Mouse (Mus musculus): Measurements from ENCODE around the gene Cacna2d4.

Cacna2d4 gene

GRCm38 (mm10) chr6:119386821-119387220, 150.5 kb downstream of the Cacna2d4 start:
- DNase-seq (ENCODE audit: low read depth, low spot score), result no peak

- DNase-seq (ENCODE audit: low read depth, low spot score), result peak; percentile 37
Measured at GRCm38 (mm10) chr6:119387801-119388649, 151.7 kb downstream of the Cacna2d4 start.

GRCm38 (mm10) chr6:119388650-119389012, 152.3 kb downstream of the Cacna2d4 start:
- peak; percentile 95 for DNase-seq (ENCODE audit: low read depth, low spot score)

GRCm38 (mm10) chr6:119389089-119389488, 152.8 kb downstream of the Cacna2d4 start:
- DNase-seq (ENCODE audit: low read depth, low spot score), result no peak

- DNase-seq (ENCODE audit: low read depth, low spot score), result no peak
Measured at GRCm38 (mm10) chr6:119390728-119391127, 154.4 kb downstream of the Cacna2d4 start.

GRCm38 (mm10) chr6:119392836-119393235, 156.5 kb downstream of the Cacna2d4 start:
- no peak for DNase-seq (ENCODE audit: low read depth, low spot score)

GRCm38 (mm10) chr6:119395421-119396308, 159.3 kb downstream of the Cacna2d4 start:
- DNase-seq (ENCODE audit: low read depth, low spot score), result no peak

- no peak for DNase-seq (ENCODE audit: low read depth, low spot score)
Measured at GRCm38 (mm10) chr6:119396309-119396634, 159.9 kb downstream of the Cacna2d4 start.

- no peak for DNase-seq (ENCODE audit: low read depth, low spot score)
Measured at GRCm38 (mm10) chr6:119399371-119399770, 163.0 kb downstream of the Cacna2d4 start.

GRCm38 (mm10) chr6:119400649-119401048, 164.3 kb downstream of the Cacna2d4 start:
- DNase-seq (ENCODE audit: low read depth, low spot score), result no peak

GRCm38 (mm10) chr6:119401545-119402304, 165.4 kb downstream of the Cacna2d4 start:
- no peak for DNase-seq (ENCODE audit: low read depth, low spot score)

All from embryo, embryonic 11.5 days (tissue).